Mouse (Mus musculus): ENCODE data around the gene Pbxip1.

DNA sequence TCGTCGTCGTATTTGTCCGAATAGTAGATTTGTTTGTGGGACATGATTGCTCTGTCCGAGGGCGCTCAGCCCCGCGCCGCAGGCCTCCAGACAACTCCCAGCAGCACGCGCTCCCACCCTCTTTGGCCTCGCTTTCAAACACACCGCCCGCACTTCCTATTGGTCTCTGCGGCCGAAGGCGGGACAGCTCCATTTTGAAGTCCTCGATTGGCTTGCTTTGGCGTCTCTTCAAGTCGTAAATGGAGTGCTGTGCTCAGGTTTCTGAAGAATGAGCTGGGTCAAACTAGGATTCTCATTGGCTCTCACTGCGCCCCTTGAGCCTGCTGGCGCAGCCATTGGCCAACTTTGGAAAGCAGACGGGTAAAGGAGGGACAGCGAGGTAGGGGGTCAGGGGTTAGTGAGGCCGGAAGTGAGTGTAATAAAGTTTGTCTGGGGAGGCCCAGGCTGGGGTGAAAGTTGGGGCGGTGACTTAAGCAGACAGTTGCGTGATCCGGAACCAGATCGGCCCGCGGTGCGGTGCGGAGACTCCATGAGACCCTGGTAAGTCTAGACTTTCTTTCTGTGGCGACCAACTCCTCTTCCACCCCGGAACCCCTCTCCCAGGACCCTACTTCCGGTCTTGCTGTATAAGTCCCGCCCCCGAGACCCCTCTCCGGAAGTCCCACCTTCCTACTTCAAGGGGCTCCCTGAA is 18.2 kb upstream of the Pbxip1 start, which contains the start of the genes Cks1b and Shc1:
- peak; percentile 39 for TF ChIP-seq POLR2A (IDR thresholded peaks at IDR 0.05; ENCODE audit: low read depth, low read length)
- TF ChIP-seq CTCF (IDR thresholded peaks at IDR 0.05; ENCODE audit: borderline replicate concordance, insufficient read depth, low read length), result no peak

All from embryonic fibroblast, embryonic 13.5 days (primary cell).